Mouse (Mus musculus) liver, embryonic 13.5 days (tissue): ENCODE data around the gene Myo1c. TPM values are rescaled to one million over a fixed set of nuclear protein-coding genes. Genes with fewer than 3 reads are reported as not detected.

Experiments
- ATAC-seq: fragments of 200-750 bp; cut with Nextera tagmentation; 2 replicates; pipeline ENCODE4 v1.8.0; 2017; ENCODE audit warnings: low read depth, mild to moderate bottlenecking, moderate number of reproducible peaks, moderate library complexity
- DNase-seq: peaks from one replicate; pipeline ENCODE4 v3.0.0; 2022
- H3K27ac ChIP-seq: fragments of 300-500 bp; sonication (generic); 2 replicates; pipeline ENCODE4 v1.5.1; 2015; ENCODE audit warnings: moderate library complexity, mild to moderate bottlenecking, inconsistent platforms
- H3K27me3 ChIP-seq: fragments of 300-500 bp; sonication (generic); 2 replicates; pipeline ENCODE4 v1.6.1; 2015; ENCODE audit warnings: mild to moderate bottlenecking, inconsistent platforms
- H3K36me3 ChIP-seq: fragments of 300-500 bp; sonication (generic); 2 replicates; pipeline ENCODE4 v1.6.1; 2015; ENCODE audit warnings: mild to moderate bottlenecking, inconsistent platforms
- H3K4me1 ChIP-seq: fragments of 300-500 bp; sonication (generic); replicated peaks from 2 replicates; pipeline ENCODE4 v1.6.1; 2015; ENCODE audit warnings: inconsistent platforms
- H3K4me2 ChIP-seq: fragments of 300-500 bp; sonication (generic); 2 replicates; pipeline ENCODE4 v1.6.1; 2015; ENCODE audit warnings: inconsistent platforms, mild to moderate bottlenecking, moderate library complexity
- H3K4me3 ChIP-seq: fragments of 300-500 bp; sonication (generic); replicated peaks from 2 replicates; pipeline ENCODE4 v1.5.1; 2015; ENCODE audit warnings: mild to moderate bottlenecking, inconsistent platforms
- H3K9ac ChIP-seq: fragments of 300-500 bp; sonication (generic); 2 replicates; pipeline ENCODE4 v1.6.1; 2015; ENCODE audit warnings: mild to moderate bottlenecking, inconsistent platforms
- H3K9me3 ChIP-seq: fragments of 300-500 bp; sonication (generic); replicated peaks from 2 replicates; pipeline ENCODE4 v1.6.1; 2016; ENCODE audit warnings: inconsistent platforms
- WGBS: fragments of 180-500 bp; shearing (Covaris S2); methylation state at CpG from one replicate; pipeline ENCODE4 v1.1.7; 2015; ENCODE audit not compliant: insufficient replicate concordance; 5-methylcytosine and 5-hydroxymethylcytosine counted together
- polyA plus RNA-seq: library from polyadenylated mRNA; unstranded; fragments of >200 nt; fragmentation: Nextera tagmentation; extraction: Ambion mirVana; gene quantifications from 2 replicates; pipeline ENCODE4 v1.2.1, GENCODE M21; 2015

Myo1c gene
- polyA plus RNA-seq = 18.3 and 23.0 TPM in 2 replicates

DNA sequence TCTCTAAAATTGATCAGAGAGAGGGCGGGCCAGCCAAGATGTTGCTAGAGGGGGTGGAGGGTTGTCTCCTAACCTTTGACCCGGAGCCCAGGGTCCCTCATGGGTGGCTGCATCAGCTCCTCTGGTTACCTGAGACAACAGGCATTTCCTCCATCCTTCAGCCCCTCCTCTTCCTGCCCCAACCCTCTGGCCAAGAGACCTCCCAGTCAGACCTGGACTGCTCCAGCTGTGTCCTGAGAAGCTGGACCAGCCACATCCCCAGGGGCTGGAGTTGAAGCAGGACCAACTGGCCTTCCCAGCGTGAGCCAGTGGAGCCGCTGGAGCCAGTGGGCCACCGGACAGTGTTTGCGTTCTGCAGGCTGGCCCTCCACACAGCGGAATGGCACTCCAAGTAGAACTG is at the start of gene Myo1c:
Gene Myo1c, plus strand, starts transcription at position 194 of the 400 bp plus-strand sequence.
- Histone ChIP-seq H3K4me3 (peak within 1 kb of the TSS; percentile 81), H3K36me3 (peaks cover 8% of the 10 kb centered on the region; the same call in 1 of the 2 replicates), H3K9me3 (no peaks in the 10 kb centered on the region), H3K4me1 (peaks cover 67% of the 10 kb centered on the region), H3K9ac (peak within 1 kb of the TSS; percentile 90), H3K4me2 (peak within 1 kb of the TSS; percentile 98), H3K27me3 (no peaks in the 10 kb centered on the region), H3K27ac (peak within 1 kb of the TSS; percentile 92)
- DNase-seq (no peak), ATAC-seq (no peak)
- 67% methylated on average over 7 of the region's 7 CpGs for WGBS

DNA sequence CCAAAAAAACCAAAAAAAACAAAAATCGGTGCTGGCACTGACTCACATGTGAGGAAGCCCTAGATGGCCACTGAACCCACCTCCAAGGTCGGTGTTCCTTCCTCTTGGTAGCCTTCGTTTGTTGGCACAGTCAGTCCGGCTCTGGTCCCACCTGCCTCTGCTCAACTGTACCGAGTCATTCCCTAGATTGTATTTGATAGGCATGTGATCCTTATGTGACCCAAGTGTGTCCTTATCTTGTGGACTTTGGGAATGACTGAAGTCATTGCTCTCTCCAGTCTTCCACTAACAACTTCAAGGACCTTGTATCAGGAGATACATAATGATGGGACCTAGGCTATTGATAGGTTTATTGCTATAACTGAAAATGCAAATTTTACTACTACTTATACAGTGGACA is 45.5 kb upstream of the Myo1c start:
- ATAC-seq (no peak), DNase-seq (no peak)
- H3K27me3 ChIP-seq = no peaks in the 10 kb centered on the region
- WGBS = 76% methylated on average over 5 of the region's 5 CpGs
- peaks cover 13% of the 10 kb centered on the region for H3K4me1 ChIP-seq
- H3K27ac ChIP-seq = no peak overlapping the region
- H3K4me2 ChIP-seq = no peak overlapping the region
- no peak overlapping the region for H3K4me3 ChIP-seq
- H3K9ac ChIP-seq = no peak overlapping the region
- H3K36me3 ChIP-seq = peaks cover 76% of the 10 kb centered on the region
- H3K9me3 ChIP-seq = no peaks in the 10 kb centered on the region

DNA sequence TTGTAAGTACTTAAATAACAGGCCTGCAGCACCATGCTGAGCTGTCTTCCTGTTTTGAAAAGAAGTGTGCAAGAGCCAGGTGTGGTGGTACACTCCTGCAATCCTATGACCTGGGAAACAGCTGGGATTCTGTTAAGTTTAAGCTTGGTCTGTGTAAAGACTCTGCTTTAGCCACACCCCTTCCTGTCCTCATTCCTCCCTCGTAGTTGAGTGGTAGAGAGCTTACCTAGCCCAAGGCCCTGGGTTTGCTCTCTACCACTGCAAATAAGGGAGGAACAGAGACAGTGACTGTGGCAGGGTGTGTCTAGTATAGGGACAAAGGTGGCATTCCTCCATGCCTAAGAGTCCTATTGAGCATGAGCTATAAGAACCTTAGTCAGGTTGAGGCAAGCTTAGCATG is 45.0 kb upstream of the Myo1c start:
- no peak overlapping the region for H3K4me2 ChIP-seq
- H3K27ac ChIP-seq = no peak overlapping the region
- no peak overlapping the region for H3K9ac ChIP-seq
- 26% methylated on average over 1 of the region's 1 CpGs for WGBS
- no peaks in the 10 kb centered on the region for H3K27me3 ChIP-seq
- peaks cover 76% of the 10 kb centered on the region for H3K36me3 ChIP-seq
- H3K4me3 ChIP-seq = no peak overlapping the region
- H3K9me3 ChIP-seq = no peaks in the 10 kb centered on the region
- H3K4me1 ChIP-seq = peaks cover 13% of the 10 kb centered on the region
- DNase-seq = no peak
- ATAC-seq = no peak

DNA sequence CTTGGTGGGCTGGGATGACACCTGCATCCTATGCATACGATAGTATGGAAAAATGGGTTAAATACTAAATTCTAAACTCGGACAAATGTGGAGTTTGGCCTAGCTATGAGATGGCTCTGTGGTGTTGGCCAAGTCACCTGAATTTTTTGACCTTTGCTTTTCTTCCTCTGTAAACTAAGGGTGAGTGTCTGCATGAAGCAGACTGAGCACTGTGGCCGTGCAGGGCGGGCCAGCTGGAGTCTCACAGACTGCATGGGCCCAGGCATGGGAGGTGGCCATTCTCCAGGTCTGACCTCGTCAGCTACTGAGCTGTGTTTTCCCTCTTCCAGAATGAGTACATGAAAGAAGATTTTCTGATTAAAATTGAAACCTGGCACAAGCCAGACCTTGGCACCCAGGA is 41.5 kb upstream of the Myo1c start:
- Histone ChIP-seq H3K4me3 (no peak overlapping the region), H3K4me1 (peaks cover 13% of the 10 kb centered on the region), H3K36me3 (peaks cover 71% of the 10 kb centered on the region), H3K9ac (no peak overlapping the region), H3K9me3 (no peaks in the 10 kb centered on the region), H3K27me3 (no peaks in the 10 kb centered on the region), H3K27ac (no peak overlapping the region), H3K4me2 (no peak overlapping the region)
- no peak for ATAC-seq
- WGBS = 84% methylated on average over 5 of the region's 5 CpGs
- no peak for DNase-seq

DNA sequence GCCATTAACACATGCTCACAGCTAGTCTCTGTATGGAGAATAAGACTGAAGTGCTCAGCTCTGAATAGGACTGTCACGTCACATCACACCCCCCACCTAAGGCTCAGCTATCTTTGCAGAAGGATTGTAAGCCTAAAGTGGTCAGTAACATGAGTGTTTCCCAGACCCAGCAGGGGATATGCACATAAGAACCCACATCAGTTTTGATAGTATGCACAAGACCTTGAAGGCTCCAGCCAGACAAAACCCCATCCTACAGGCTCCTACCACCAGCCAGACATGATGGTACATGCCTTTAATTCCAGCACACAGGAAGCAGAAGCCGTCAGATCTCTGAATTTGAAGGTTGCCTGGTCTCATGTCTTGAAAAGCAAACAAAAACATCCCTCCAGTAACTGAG is 40.3 kb upstream of the Myo1c start:
- Histone ChIP-seq H3K4me1 (peaks cover 13% of the 10 kb centered on the region), H3K36me3 (peaks cover 81% of the 10 kb centered on the region), H3K27me3 (no peaks in the 10 kb centered on the region), H3K27ac (no peak overlapping the region), H3K9ac (no peak overlapping the region), H3K4me3 (no peak overlapping the region), H3K9me3 (no peaks in the 10 kb centered on the region), H3K4me2 (no peak overlapping the region)
- no peak for ATAC-seq
- WGBS = 84% methylated on average over 2 of the region's 2 CpGs
- no peak for DNase-seq

DNA sequence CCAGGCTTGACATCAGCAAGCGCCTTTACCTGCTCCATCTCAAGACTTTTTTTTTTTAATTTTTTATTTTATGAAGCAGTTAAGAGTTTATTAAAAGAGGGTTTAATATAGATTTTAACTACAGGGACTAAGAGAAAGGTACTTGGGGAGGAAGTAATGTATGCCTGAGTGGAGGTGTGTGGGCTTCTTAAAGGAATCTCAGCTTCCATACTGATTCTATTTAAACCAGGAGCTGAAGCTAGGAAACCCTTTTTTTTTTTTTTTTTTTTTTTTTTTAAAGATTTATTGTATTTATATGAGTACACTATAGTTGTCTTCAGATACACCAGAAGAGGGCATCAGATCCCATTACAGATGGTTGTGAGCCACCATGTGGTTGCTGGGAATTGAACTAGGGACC is 35.5 kb upstream of the Myo1c start:
- H3K9ac ChIP-seq = no peak overlapping the region
- no peak for ATAC-seq
- WGBS = 97% methylated on average over 1 of the region's 1 CpGs

DNA sequence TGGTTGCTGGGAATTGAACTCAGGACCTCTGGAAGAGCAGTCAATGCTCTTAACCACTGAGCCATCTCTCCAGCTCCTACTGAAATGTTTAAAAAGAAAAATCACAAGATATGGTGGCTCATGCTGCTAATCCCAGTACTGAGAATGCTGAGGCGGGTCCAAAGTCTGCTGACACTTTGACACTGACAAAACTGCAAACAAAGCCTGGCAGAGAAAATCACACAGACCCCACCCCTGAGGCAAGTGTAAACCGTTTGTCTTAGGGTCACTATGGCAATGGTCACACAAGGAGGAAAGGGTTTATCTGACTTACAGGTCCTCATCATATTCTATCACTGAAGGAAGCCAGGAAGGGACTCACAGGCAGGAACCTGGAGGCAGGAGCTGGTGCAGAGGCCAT is 34.7 kb upstream of the Myo1c start:
- no peak overlapping the region for H3K4me3 ChIP-seq
- no peak overlapping the region for H3K27ac ChIP-seq
- no peaks in the 10 kb centered on the region for H3K9me3 ChIP-seq
- no peaks in the 10 kb centered on the region for H3K27me3 ChIP-seq
- ATAC-seq = no peak
- H3K4me1 ChIP-seq = no peaks in the 10 kb centered on the region
- DNase-seq = no peak
- H3K9ac ChIP-seq = no peak overlapping the region
- 72% methylated on average over 2 of the region's 2 CpGs for WGBS
- H3K36me3 ChIP-seq = peaks cover 77% of the 10 kb centered on the region
- H3K4me2 ChIP-seq = no peak overlapping the region

More for the DNA sequence above, 35.5 kb upstream of the Myo1c start:
- no peak for DNase-seq
- Histone ChIP-seq H3K27me3 (no peaks in the 10 kb centered on the region), H3K27ac (no peak overlapping the region), H3K9me3 (no peaks in the 10 kb centered on the region), H3K4me1 (no peaks in the 10 kb centered on the region), H3K4me2 (no peak overlapping the region), H3K36me3 (peaks cover 76% of the 10 kb centered on the region), H3K4me3 (no peak overlapping the region)

DNA sequence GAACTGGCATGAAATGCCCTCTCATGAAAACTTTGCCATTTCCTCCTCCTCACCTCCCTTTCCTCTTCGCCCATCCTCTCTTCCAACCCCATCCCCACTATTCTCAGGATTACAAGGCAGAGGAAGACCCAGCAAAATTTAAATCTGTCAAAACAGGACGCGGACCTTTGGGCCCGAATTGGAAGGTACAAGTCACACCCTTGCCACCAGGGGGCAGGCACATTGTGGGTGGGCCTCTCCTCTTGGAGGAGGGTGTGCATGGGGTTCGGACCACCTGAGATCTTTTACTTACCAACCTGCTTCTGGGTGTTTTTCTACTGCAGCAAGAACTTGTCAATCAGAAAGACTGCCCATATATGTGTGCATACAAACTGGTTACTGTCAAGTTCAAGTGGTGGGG is 31.2 kb upstream of the Myo1c start:
- no peak for DNase-seq
- Histone ChIP-seq H3K9me3 (no peaks in the 10 kb centered on the region), H3K9ac (no peak overlapping the region), H3K4me1 (peaks cover 15% of the 10 kb centered on the region), H3K27ac (no peak overlapping the region), H3K27me3 (no peaks in the 10 kb centered on the region), H3K4me3 (no peak overlapping the region), H3K36me3 (peaks cover 69% of the 10 kb centered on the region), H3K4me2 (no peak overlapping the region)
- 74% methylated on average over 5 of the region's 5 CpGs for WGBS
- no peak for ATAC-seq

DNA sequence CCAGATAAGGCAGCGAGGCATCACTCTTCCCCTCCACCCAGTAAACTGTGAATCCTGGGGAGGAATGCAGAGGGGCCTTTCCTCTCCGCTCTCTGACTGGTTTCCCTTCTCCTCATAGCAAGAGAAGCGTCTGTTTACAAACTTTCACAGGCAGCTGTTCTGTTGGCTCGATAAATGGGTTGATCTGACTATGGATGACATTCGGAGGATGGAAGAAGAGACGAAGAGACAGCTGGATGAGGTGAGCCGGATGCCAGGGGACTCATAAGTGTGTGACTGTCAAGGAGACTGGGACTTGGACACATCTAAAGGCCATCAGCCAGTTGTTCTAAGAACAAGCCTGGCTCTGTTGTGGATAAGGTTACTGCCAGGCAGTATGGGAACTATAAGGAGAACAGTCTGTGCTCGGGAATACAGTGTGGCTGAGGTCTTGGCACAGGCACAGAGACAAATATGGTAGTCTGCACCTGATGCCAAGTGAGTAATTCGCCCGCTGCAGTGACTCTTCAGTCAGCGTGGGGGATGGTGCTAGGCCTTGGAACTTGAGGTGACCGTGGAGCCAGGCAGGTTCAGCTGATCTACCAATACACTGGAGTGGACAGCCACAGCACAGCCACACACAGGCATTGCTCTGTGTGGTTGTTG is 30.0 kb upstream of the Myo1c start:
- DNase-seq = no peak
- Histone ChIP-seq H3K4me1 (peaks cover 20% of the 10 kb centered on the region), H3K36me3 (peaks cover 67% of the 10 kb centered on the region), H3K9me3 (no peaks in the 10 kb centered on the region), H3K4me3 (no peak overlapping the region), H3K27me3 (no peaks in the 10 kb centered on the region), H3K4me2 (no peak overlapping the region), H3K9ac (no peak overlapping the region), H3K27ac (no peak overlapping the region)
- 83% methylated on average over 12 of the region's 12 CpGs for WGBS
- ATAC-seq = no peak

DNA sequence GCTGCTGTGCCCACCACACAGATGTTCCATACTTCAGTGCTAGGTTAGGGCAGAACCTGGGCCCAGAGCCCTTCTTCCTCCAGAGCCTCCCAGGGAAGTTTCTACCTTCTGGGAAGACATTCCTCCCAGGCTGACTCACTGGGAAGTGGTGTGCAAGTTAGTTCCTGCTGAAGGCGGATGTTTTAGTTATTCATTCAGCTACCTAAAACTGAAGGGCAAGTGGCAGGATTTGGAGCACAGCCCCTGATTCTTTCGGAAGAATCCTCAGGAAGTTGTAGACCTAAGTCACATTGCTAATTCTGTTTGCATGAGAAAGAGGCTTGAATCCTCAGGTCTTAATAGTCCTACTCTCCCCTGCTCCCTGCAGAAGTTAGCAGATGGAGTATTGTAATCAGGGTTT is 28.9 kb upstream of the Myo1c start:
- Histone ChIP-seq H3K27ac (no peak overlapping the region), H3K9me3 (no peaks in the 10 kb centered on the region), H3K4me2 (no peak overlapping the region), H3K27me3 (no peaks in the 10 kb centered on the region), H3K36me3 (peaks cover 73% of the 10 kb centered on the region), H3K9ac (no peak overlapping the region), H3K4me3 (no peak overlapping the region), H3K4me1 (peaks cover 20% of the 10 kb centered on the region)
- 81% methylated on average over 2 of the region's 2 CpGs for WGBS
- ATAC-seq = no peak
- no peak for DNase-seq

DNA sequence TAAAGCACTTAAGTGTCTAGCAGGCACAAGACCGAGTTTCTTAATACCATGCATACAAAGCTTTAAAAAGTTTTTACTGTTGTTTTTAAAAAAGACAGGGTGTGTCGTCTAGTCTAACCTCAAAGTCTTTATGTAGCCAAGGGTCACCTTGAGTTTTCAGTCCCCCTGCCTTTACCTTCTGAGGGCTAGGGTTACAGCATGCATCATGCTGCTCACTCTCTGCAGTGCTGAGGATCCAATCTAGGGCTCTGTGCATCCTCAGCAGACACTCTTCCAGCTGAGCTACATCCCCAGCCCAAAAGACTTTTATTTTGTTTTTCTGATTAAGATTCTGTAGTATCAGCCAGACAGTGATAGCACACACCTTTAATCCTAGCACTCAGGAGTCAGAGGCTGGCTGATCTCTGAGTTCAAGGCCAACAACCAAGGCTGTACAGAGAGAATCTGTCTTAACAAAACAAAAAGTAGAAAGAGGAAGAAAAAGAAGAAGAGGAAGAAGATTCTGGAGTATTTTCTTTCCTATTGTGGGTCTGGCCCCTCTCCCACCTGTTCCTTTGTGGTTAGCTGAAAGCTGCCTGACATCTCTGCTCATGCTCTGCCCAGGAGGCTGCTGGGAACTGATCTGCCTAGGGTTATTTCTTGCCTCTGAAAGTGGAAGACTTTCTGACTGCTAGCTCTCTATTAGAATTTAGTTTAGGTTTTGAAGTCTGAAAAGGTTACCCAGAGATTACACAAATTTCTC is 27.5 kb upstream of the Myo1c start:
- Histone ChIP-seq H3K27me3 (no peaks in the 10 kb centered on the region), H3K4me2 (no peak overlapping the region), H3K27ac (peak overlapping the region; percentile 69; the same call in 1 of the 2 replicates), H3K9me3 (no peaks in the 10 kb centered on the region), H3K9ac (no peak overlapping the region), H3K4me3 (no peak overlapping the region), H3K4me1 (peaks cover 20% of the 10 kb centered on the region), H3K36me3 (peaks cover 75% of the 10 kb centered on the region)
- DNase-seq = no peak
- 72% methylated on average over 2 of the region's 2 CpGs for WGBS
- no peak for ATAC-seq

DNA sequence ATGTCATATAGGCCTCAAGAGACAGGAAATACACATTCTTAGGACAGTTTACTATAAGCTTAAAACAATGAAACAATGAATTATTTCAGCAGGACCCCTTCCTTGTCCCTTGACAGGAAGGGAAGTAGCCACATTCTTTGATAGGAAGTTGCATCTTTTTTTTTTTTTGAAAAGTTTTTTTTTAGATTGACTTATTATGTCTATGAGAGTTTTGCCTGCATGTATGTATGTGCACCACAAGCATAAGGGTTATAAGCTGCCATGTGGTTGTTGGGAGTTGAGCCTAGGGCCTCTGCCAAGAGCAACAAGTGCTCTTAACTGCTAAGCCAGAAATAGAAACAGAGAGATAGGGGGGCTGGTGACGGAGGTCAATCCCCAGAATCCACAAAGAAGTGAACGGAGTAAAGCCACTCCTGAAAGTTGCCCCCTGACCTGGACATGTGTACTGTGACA is 26.2 kb upstream of the Myo1c start:
- Histone ChIP-seq H3K4me1 (peaks cover 20% of the 10 kb centered on the region), H3K9ac (no peak overlapping the region), H3K4me3 (no peak overlapping the region), H3K36me3 (peaks cover 72% of the 10 kb centered on the region), H3K4me2 (no peak overlapping the region), H3K27me3 (no peaks in the 10 kb centered on the region), H3K27ac (peak overlapping the region; percentile 67; the same call in 1 of the 2 replicates), H3K9me3 (no peaks in the 10 kb centered on the region)
- 16% methylated on average over 2 of the region's 2 CpGs for WGBS
- ATAC-seq (no peak), DNase-seq (no peak)
